Mouse (Mus musculus) liver, postnatal 0 days (tissue): Measurements from ENCODE around the gene Tmem94.

ENCODE experiments used
- CTCF ChIP-seq: sonication (generic); IDR thresholded peaks from 2 replicates; pipeline ENCODE4 v1.5.1; 2016; ENCODE audit warnings: antibody characterized with exemption, low read depth
- EP300 ChIP-seq: IDR thresholded peaks from 2 replicates; pipeline ENCODE4 v1.6.1; 2016; ENCODE audit warnings: antibody characterized with exemption, low read depth, mild to moderate bottlenecking

GRCm38 (mm10) chr11:115800981-115801380 lies 35.7 kb downstream of the Tmem94 start:
- TF ChIP-seq CTCF (no peak), EP300 (no peak)
